Mouse (Mus musculus) kidney, adult 8-10 months (tissue): ENCODE results near the gene Cox19.
"Not testable (repeated sequence)": the region's sequence is repeated elsewhere in the genome, so short reads cannot be mapped to it uniquely, and the experiment has no call there.

Experiments
- DNase-seq, 2 experiments: peaks; one replicate each; pipeline ENCODE4 v3.0.0; 2022

The Cox19 gene

DNA sequence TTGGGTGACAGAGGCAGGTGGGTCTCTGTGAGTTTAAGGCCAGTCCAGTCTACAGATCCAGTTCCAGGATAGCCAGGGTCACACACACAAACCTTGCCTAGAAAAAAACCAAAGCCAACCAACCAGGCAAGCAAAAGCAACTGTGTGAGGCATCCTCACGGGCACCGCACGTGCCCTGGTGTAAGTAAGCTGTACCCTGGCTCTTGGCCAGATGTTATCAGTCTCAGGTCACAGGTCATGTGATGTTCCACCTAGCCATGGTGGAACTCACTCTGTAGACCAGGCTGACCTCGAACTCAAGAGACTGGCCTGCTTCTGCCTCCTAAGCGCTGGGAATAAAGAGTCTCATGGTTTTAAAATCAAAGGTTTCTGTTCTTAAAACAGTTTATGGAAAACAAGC is 8.0 kb upstream of the Cox19 start:
- no peak for DNase-seq

- DNase-seq = peak; percentile 65
Measured at GRCm38 (mm10) chr5:139358653-139359052, 7.4 kb upstream of the Cox19 start.

DNA sequence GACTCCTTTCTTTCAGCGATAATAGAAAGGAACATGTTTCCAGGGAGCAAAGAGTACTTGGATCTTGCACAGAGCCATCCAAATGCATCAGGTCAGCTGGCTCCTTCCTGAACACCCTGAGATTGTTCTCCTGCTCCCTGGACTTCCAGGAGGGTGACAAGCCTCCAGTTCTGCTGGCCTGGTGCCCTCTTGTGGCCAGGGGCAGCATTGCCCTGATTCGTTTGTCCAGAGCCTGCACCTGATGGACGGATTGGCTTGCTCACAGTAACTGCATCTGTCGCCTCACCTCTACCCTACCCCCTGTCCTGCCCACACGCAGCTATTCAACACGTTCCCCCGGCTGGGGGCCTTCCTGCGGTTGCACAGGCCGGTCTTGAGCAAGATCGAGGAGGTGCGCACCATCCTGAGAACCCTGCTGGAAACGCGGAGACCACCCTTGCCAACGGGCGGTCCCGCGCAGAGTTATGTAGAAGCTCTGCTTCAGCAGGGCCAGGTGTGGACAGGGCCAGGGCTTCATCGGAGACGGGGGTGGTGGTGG is 4.1 kb upstream of the Cox19 start:
- peak; percentile 84 to 93 for DNase-seq

GRCm38 (mm10) chr5:139353946-139354345 is 2.7 kb upstream of the Cox19 start:
- no peak for DNase-seq

GRCm38 (mm10) chr5:139353496-139353895 is 2.3 kb upstream of the Cox19 start:
- no peak for DNase-seq

- DNase-seq = no peak
Measured at GRCm38 (mm10) chr5:139352317-139352716, 1.1 kb upstream of the Cox19 start, which contains the start of gene Cyp2w1. Gene Cyp2w1, plus strand, starts transcription at chr5:139352617.

DNA sequence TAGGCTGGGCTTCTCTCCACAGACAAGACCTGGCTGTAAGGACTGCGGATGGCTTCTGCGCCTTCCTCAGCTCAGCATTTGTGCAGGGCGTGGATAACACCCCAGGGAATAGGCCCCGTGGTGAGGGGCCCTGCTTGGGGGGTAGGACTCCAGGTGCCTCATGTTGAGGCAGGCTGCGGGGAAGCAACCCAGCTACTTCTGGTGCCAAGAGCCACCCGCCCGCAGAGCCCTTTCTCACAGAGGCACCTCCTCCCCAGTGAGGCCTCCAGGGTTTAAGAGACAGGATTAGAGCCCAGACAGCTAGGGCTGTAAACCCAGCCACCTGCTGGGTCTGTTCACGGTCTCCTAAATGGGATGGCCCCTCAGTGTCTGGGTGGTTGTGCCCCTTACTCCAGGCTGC is 410 bp upstream of the Cox19 start:
- no peak for DNase-seq

DNA sequence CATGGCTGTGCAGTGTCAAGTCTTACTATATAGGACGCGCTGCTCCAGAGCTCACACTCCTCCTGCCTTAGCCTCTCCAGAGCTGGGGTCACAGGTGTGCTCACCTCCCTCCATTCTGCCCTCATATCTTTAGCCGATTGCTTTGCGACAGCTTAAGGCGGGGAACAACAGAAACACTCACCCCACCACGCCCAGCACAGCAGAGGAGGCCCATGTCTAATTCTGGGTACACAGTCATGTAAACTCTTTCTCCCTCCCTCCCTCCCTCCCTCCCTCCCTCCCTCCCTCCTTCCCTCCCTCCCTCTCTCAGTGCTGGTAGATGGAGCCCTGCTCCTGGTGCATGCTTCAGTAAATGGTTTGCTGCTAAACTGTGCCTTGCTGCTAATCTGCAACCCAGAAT is 1.5 kb downstream of the Cox19 start:
- no peak for DNase-seq

DNA sequence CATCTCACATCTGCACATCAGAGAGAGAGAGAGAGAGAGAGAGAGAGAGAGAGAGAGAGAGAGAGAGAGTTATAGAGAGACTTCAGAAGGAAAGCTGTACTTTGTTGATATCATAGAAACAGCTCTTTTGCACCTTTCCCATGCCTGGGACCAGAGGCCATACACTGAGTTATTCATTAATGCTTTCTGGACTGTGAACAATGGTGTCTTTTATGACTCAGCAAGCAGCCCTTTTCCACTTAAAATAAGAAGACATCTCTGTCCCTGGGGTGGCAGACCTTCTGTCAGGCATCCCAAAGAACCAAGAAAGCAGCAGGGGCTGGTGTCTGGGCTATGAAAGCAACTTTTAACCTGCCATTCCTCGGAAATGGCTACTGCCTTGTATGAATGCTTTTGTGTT is 4.0 kb downstream of the Cox19 start:
- peak in 1 of 2 experiments; percentile 62 for DNase-seq

DNA sequence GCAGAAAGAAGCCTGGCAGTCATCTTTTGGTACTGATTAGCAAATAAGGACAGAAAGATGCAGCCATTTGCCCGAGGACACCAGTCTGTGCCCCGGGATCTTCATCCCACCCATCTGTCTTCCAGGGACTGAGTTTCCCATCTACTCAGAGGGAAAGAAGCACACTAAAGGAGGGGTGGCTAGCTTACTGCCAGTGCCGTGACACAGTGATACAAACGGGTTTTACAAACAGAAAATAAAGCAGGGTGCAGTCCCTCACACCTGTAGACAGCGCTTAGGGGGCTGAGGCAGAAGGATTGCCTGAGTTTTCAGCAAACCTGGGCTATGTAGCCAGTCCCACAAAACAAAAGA is 5.9 kb downstream of the Cox19 start:
- DNase-seq = no peak

GRCm38 (mm10) chr5:139344687-139345363 is 6.4 kb downstream of the Cox19 start:
- peak; percentile 94 to 97 for DNase-seq

- peak; percentile 65 to 82 for DNase-seq
Measured at GRCm38 (mm10) chr5:139344021-139344686, 7.1 kb downstream of the Cox19 start.

GRCm38 (mm10) chr5:139338891-139339290 is 12.3 kb downstream of the Cox19 start:
- DNase-seq = no peak

DNA sequence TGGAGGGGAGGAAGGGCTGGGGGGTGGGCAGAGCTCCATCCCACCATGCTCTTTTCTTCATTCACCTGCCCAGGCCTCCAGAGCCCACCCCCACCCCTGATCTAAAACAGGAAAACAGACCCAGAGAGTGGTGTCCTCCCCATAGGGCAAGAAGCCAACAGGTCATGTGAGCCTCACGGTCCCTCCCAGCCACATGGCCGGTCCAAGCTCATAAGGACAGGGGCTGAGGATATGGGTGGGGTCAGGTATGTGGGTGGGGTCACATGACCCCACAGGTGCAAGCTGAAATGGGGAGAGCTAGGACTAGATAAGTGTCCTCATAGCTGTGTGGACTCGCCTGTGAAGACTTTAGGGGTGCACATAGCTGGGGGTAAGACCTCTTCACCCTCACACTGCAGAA is 12.8 kb downstream of the Cox19 start:
- DNase-seq = peak; percentile 67 to 68

GRCm38 (mm10) chr5:139337826-139338370 is 13.3 kb downstream of the Cox19 start:
- DNase-seq = no peak

- no peak for DNase-seq
Measured at GRCm38 (mm10) chr5:139335634-139336033, 15.6 kb downstream of the Cox19 start.

DNA sequence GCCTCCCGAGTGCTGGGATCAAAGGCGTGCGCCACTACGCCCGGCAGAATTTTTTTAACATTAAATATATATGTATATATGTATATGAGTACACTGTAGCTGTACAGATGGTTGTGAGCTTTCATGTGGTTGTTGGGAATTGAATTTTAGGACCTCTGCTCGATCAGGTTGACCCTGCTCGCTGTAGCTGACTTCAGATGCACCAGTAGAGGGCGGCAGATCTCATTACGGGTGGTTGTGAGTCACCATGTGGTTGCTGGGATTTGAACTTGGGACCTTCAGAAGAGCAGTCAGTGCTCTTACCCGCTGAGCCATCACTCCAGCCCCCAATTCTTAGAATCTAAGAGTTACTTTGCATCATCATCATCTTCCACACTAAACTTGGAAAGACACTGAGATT is 16.8 kb downstream of the Cox19 start:
- not testable (repeated sequence) for DNase-seq

- DNase-seq = peak; percentile 49 to 63
Measured at GRCm38 (mm10) chr5:139333301-139334013, 17.8 kb downstream of the Cox19 start.

DNA sequence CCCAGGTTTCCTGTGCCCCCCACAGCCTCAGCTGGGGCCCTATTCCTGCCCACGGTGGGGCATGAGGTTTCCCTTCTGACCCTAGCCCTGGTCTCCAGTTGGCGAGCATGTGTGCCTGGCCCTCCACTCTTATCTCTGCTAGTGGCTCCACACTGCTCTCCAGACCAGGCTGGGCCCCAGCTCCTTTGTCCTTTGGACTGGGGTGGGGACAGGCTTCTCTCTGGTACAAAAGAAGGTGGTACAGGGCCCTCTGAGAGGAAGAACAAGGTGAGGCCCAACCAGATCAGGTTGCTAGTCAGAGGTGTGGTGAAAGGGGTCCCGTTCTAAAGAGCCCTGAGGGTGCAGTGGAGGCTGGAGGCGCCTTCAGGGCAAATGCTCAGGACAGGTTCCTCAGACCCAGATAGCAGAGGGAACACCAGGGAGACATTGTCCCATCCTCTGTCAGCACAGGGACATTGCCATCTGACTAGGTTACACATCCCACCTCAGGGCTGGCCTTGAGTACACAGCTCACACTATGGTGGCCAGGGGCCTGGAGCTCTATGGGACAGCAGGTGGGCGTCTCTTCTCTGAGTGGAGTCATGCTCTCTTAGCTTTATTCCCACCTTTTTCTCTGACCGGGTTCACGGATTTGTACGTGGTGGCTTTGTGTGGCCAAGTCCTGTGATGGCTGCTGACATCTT is 18.5 kb downstream of the Cox19 start:
- no peak for DNase-seq

DNA sequence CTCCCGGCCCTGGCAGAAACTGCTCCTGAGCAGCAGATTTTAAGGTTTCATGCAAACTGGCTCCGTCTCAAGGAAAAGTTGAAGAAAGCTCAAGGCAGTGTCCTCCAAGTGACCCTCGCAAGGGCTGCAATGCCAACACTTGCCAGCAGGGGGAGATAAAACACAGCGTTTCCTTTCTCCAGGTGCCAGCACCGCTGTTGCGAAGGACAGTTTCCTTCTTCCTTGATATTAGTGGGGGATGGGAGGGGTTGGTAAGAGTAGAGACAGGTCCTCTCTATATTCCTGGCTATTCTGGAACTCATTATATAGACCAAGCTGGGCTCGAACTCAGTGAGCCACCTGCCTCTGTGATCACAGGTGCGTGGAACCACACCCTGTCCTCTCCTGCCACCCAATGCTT is 19.5 kb downstream of the Cox19 start:
- DNase-seq = peak; percentile 86 to 94

DNA sequence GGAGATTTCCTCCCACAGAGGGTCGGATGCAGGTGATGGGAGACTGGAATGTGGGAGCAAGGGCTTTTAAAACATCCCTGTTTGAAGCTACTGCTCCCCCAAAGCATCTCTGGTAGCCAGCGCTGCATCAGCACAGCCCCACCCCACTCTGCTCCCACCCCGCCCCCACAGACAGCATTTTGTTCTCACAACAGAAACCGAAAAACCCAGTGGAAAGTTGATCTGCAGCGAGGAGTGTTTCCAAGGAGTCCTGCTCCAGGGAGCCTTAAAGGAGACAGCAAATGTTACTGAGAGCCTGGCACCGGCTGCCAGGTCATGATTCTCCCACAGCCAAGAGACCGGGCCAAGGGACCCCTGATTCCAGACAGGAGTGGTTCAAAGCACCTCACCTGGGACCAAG is 20.5 kb downstream of the Cox19 start:
- DNase-seq = no peak

GRCm38 (mm10) chr5:139327634-139328020 is 23.6 kb downstream of the Cox19 start:
- no peak for DNase-seq
